Mouse (Mus musculus): ENCODE measurements around the gene AL732309.1. TPM values are rescaled to one million over a fixed set of nuclear protein-coding genes. Genes with fewer than 3 reads are reported as not detected.

Gene AL732309.1
- total RNA-seq, 2 experiments from 2014 or later, result 2.3 to 3.3 TPM

DNA sequence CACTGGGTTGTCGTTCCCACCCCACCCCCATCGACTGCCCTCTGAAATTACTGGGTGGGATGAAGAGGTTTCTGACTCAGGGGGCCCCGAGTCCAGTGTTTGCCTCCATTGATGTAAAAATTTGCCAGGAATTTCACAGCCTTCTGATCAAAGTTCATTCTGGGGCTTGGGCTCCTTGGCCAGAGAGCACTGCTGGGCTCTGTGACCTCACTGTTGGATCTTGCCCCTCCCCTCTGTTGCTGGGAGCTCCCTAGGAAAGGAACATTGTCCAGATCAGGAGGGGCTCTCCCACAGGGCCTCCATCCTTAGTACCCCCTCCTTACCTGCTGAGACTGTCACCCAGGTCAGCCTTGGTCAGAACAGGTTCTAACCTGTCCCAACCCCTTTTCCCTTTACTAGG, 32.2 kb downstream of the AL732309.1 start, which contains the start of gene Stpg3:
Gene Stpg3 (minus strand): TSS at position 194 of the 400 bp plus-strand sequence.
- DNase-seq, result no peak

- no peak for DNase-seq
Observed at GRCm38 (mm10) chr2:25213266-25213865, 33.3 kb downstream of the AL732309.1 start.

GRCm38 (mm10) chr2:25211121-25211670, 35.5 kb downstream of the AL732309.1 start, which contains the start of gene Nelfb:
Nelfb (minus strand) TSS chr2:25211489.
- DNase-seq, result peak; percentile 94

- DNase-seq, result no peak
Observed at GRCm38 (mm10) chr2:25210686-25211085, 36.0 kb downstream of the AL732309.1 start.

- no peak for DNase-seq
Observed at GRCm38 (mm10) chr2:25207593-25207992, 39.1 kb downstream of the AL732309.1 start.

GRCm38 (mm10) chr2:25203631-25204214, 42.9 kb downstream of the AL732309.1 start:
- DNase-seq, result no peak

DNA sequence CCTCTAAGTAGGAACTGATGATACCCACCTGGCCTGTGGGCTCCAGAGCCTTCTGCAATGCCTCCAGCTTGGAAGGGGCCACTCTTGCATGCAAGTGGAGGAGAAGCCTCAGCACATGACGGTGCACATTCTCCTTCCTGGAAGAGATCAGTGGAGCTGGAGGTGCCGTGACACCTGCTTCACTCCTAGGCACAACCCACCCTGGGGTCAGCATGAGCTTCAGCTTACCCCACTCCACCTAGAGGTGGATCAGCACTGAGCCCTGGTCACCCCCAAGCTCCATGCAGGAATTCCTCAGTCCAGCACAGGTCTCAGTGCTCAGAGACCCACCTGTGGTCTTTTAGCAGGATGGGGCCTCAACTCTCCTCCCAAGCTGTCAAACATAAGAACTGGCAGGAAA, 46.0 kb downstream of the AL732309.1 start:
- DNase-seq, result no peak

DNA sequence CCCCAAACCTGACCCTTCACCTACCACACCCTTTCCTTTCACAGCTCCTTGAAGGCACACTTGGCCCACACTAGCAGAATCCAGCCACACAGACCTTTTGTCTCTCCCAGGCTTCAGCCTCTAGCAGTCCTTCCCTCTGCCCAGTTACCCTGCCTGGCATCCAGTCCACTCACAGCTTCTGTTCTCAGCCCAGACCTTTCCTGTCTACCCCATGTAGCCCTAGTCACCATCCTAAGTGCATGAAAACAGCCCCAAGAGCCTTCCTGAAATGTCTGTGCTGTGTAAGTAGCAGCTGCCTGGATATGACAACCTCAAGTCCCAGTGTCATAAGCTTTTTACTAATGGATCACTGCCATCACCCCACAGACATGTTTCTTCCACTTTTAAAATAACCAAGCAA, 48.7 kb downstream of the AL732309.1 start:
- DNase-seq, result no peak

GRCm38 (mm10) chr2:25197191-25197590, 49.5 kb downstream of the AL732309.1 start:
- DNase-seq, result no peak

- DNase-seq, result peak; percentile 87
Observed at GRCm38 (mm10) chr2:25196172-25196954, 50.3 kb downstream of the AL732309.1 start, which contains the start of gene Tor4a. Tor4a (minus strand) TSS chr2:25196886.

GRCm38 (mm10) chr2:25195211-25196156, 51.2 kb downstream of the AL732309.1 start:
- DNase-seq, result peak; percentile 79

Other genes starting within 250 kb of the AL732309.1 start
- gene Nsmf, start 192.5 kb downstream of the AL732309.1 start, total RNA-seq (2021), result 10 to 100 TPM; 53.4 to 68.3 TPM
- gene Entpd8, start 166.6 kb downstream of the AL732309.1 start, total RNA-seq (2021), result 1 to 10 TPM; 7.0 to 9.7 TPM
- not detected for gene Noxa1, start 151.7 kb downstream of the AL732309.1 start, total RNA-seq (2021)
- gene Nrarp, start 66.1 kb downstream of the AL732309.1 start, total RNA-seq (2021), result 10 to 100 TPM; 15.1 to 15.5 TPM
- gene Tor4a, start 50.0 kb downstream of the AL732309.1 start, total RNA-seq (2021), result 10 to 100 TPM; 13.9 to 19.5 TPM
- 10 to 100 TPM; 46.3 to 48.8 TPM for gene Nelfb, start 35.4 kb downstream of the AL732309.1 start, total RNA-seq (2021)
- not detected for gene Stpg3, start 32.2 kb downstream of the AL732309.1 start, total RNA-seq (2021)
- gene Fam166a, start 28.1 kb downstream of the AL732309.1 start, total RNA-seq (2021), result not detected
- 100 to 1,000 TPM; 264 to 293 TPM for gene Tubb4b, start 22.2 kb downstream of the AL732309.1 start, total RNA-seq (2021)
- gene Slc34a3, start 12.5 kb downstream of the AL732309.1 start, total RNA-seq (2021), result not detected
- gene Rnf224, start 10.1 kb downstream of the AL732309.1 start, total RNA-seq (2021), result not detected
- gene Rnf208, start 4.6 kb downstream of the AL732309.1 start, total RNA-seq (2021), result 1 to 10 TPM; 6.4 to 7.3 TPM
- gene Cysrt1, start 4.4 kb downstream of the AL732309.1 start, total RNA-seq (2021), result not detected
- 10 to 100 TPM; 27.7 to 31.0 TPM for gene Tmem203, start 8.6 kb upstream of the AL732309.1 start, total RNA-seq (2021)
- gene Tprn, start 15.8 kb upstream of the AL732309.1 start, total RNA-seq (2021), result 10 to 100 TPM; 11.2 to 11.4 TPM
- gene Ssna1, start 25.6 kb upstream of the AL732309.1 start, total RNA-seq (2021), result 10 to 100 TPM; 48.0 to 52.2 TPM
- gene Anapc2, start 25.6 kb upstream of the AL732309.1 start, total RNA-seq (2021), result 10 to 100 TPM; 61.0 to 73.1 TPM
- not detected for gene Tmem210, start 41.3 kb upstream of the AL732309.1 start, total RNA-seq (2021)
- gene Lrrc26, start 43.1 kb upstream of the AL732309.1 start, total RNA-seq (2021), result not detected
- gene Grin1, start 72.3 kb upstream of the AL732309.1 start, total RNA-seq (2021), result 1 to 10 TPM; 7.3 to 9.6 TPM
- 10 to 100 TPM; 41.5 to 41.9 TPM for gene Man1b1, start 85.5 kb upstream of the AL732309.1 start, total RNA-seq (2021)
- gene Dpp7, start 109.5 kb upstream of the AL732309.1 start, total RNA-seq (2021), result 10 to 100 TPM; 15.4 to 19.1 TPM
- 10 to 100 TPM; 11.2 to 11.8 TPM for gene Uap1l1, start 118.8 kb upstream of the AL732309.1 start, total RNA-seq (2021)
- gene Sapcd2, start 125.5 kb upstream of the AL732309.1 start, total RNA-seq (2021), result 1 to 10 TPM; 3.3 to 5.3 TPM
- gene Entpd2, start 149.0 kb upstream of the AL732309.1 start, total RNA-seq (2021), result 10 to 100 TPM; 11.7 to 15.1 TPM
- gene Npdc1, start 152.5 kb upstream of the AL732309.1 start, total RNA-seq (2021), result 10 to 100 TPM; 67.8 to 83.9 TPM
- gene Fut7, start 176.4 kb upstream of the AL732309.1 start, total RNA-seq (2021), result 1 to 10 TPM in 1 of 2 experiments, under 1 TPM in 1; 0.67 to 1.1 TPM
- 10 to 100 TPM; 21.1 to 27.4 TPM for gene Abca2, start 181.8 kb upstream of the AL732309.1 start, total RNA-seq (2021)
- under 1 TPM; 0.90 to 0.91 TPM for gene Clic3, start 210.0 kb upstream of the AL732309.1 start, total RNA-seq (2021)
- gene Paxx, start 214.2 kb upstream of the AL732309.1 start, total RNA-seq (2021), result 10 to 100 TPM; 33.1 to 42.3 TPM
- gene Ptgds, start 223.2 kb upstream of the AL732309.1 start, total RNA-seq (2021), result 1 to 10 TPM; 3.8 to 3.9 TPM
- gene Lcn12, start 247.0 kb upstream of the AL732309.1 start, total RNA-seq (2021), result not detected

Measured in adrenal gland, postnatal 10 days (tissue).